Mouse (Mus musculus): Measurements from ENCODE around the gene Gm20388. TPM values are rescaled to one million over a fixed set of nuclear protein-coding genes. Genes with fewer than 3 reads are reported as not detected.
A peak's percentile ranks its signal among the peaks of the same experiment; 100 is the strongest.

Gene Gm20388
- polyA plus RNA-seq, 1 experiment from 2014 or later: not detected

- no peak for DNase-seq (ENCODE audit: low spot score)
- Histone ChIP-seq H3K27me3 (ENCODE audit: control insufficient read depth, insufficient read depth, low read length) (peaks cover 13% of the 10 kb centered on the region), H3K4me1 (replicated peaks; ENCODE audit: control insufficient read depth, insufficient read depth) (0 out of 2 replicates have a peak, but pooled peaks cover 4% of the 10 kb centered on the region), H3K9me3 (ENCODE audit: control insufficient read depth, low read length) (no peaks in the 10 kb centered on the region), H3K36me3 (ENCODE audit: control insufficient read depth, insufficient read depth, low read length) (no peaks in the 10 kb centered on the region), H3K27ac (replicated peaks) (0 out of 2 replicates have a peak overlapping the region, but pooled peaks have one; percentile 18), H3K9ac (ENCODE audit: low read length) (no peak overlapping the region), H3K4me2 (replicated peaks; ENCODE audit: low read depth) (no peak overlapping the region), H3K4me3 (ENCODE audit: low read depth, low read length) (no peak overlapping the region)
- 14% methylated on average over 11 of the region's 11 CpGs for WGBS
- ATAC-seq (ENCODE audit: low FRiP score, low TSS enrichment): peak; percentile 50; the same call in 1 of the 2 replicates
- TF ChIP-seq EP300 (optimal IDR thresholded peaks at IDR 0.05) (no peak), CTCF (IDR thresholded peaks at IDR 0.05; ENCODE audit: low read depth) (no peak)
Measured at GRCm38 (mm10) chr8:121127291-121127701, 1216.7 kb downstream of the Gm20388 start.

- Histone ChIP-seq H3K27ac (replicated peaks) (peak within 1 kb of the TSS; percentile 56), H3K27me3 (ENCODE audit: control insufficient read depth, insufficient read depth, low read length) (peaks cover 13% of the 10 kb centered on the region), H3K4me2 (replicated peaks; ENCODE audit: low read depth) (peak within 1 kb of the TSS; percentile 48), H3K4me3 (ENCODE audit: low read depth, low read length) (peak within 1 kb of the TSS; percentile 39), H3K4me1 (replicated peaks; ENCODE audit: control insufficient read depth, insufficient read depth) (0 out of 2 replicates have a peak, but pooled peaks cover 4% of the 10 kb centered on the region), H3K36me3 (ENCODE audit: control insufficient read depth, insufficient read depth, low read length) (no peaks in the 10 kb centered on the region), H3K9ac (ENCODE audit: low read length) (peak within 1 kb of the TSS; percentile 54), H3K9me3 (ENCODE audit: control insufficient read depth, low read length) (no peaks in the 10 kb centered on the region)
- no peak for TF ChIP-seq EP300 (optimal IDR thresholded peaks at IDR 0.05)
- no peak for TF ChIP-seq CTCF (IDR thresholded peaks at IDR 0.05; ENCODE audit: low read depth)
- DNase-seq (ENCODE audit: low spot score): no peak
- 4% methylated on average over 43 of the region's 43 CpGs for WGBS
- ATAC-seq (ENCODE audit: low FRiP score, low TSS enrichment): peak; percentile 16; the same call in 1 of the 2 replicates
Measured at GRCm38 (mm10) chr8:121127756-121128375, 1217.2 kb downstream of the Gm20388 start, which contains the start of gene Foxl1. Gene Foxl1, plus strand, starts transcription at chr8:121127940.

GRCm38 (mm10) chr8:121128531-121129264 lies 1218.1 kb downstream of the Gm20388 start:
- Histone ChIP-seq H3K9me3 (ENCODE audit: control insufficient read depth, low read length) (no peaks in the 10 kb centered on the region), H3K27ac (replicated peaks) (peak overlapping the region; percentile 56), H3K9ac (ENCODE audit: low read length) (peak overlapping the region; percentile 54), H3K4me2 (replicated peaks; ENCODE audit: low read depth) (peak overlapping the region; percentile 48), H3K36me3 (ENCODE audit: control insufficient read depth, insufficient read depth, low read length) (no peaks in the 10 kb centered on the region), H3K4me3 (ENCODE audit: low read depth, low read length) (peak overlapping the region; percentile 39), H3K27me3 (ENCODE audit: control insufficient read depth, insufficient read depth, low read length) (peaks cover 13% of the 10 kb centered on the region), H3K4me1 (replicated peaks; ENCODE audit: control insufficient read depth, insufficient read depth) (0 out of 2 replicates have a peak, but pooled peaks cover 4% of the 10 kb centered on the region)
- DNase-seq (ENCODE audit: low spot score): no peak
- no peak for ATAC-seq (ENCODE audit: low FRiP score, low TSS enrichment)
- WGBS: 10% methylated on average over 51 of the region's 55 CpGs
- TF ChIP-seq CTCF (IDR thresholded peaks at IDR 0.05; ENCODE audit: low read depth) (no peak), EP300 (optimal IDR thresholded peaks at IDR 0.05) (no peak)

GRCm38 (mm10) chr8:121129265-121129940 lies 1218.8 kb downstream of the Gm20388 start:
- no peak for ATAC-seq (ENCODE audit: low FRiP score, low TSS enrichment)

GRCm38 (mm10) chr8:121130522-121130921 lies 1219.9 kb downstream of the Gm20388 start:
- Histone ChIP-seq H3K27ac (replicated peaks) (no peak overlapping the region), H3K9me3 (ENCODE audit: control insufficient read depth, low read length) (no peaks in the 10 kb centered on the region), H3K9ac (ENCODE audit: low read length) (no peak overlapping the region), H3K4me2 (replicated peaks; ENCODE audit: low read depth) (peak overlapping the region; percentile 31; the same call in 1 of the 2 replicates), H3K4me1 (replicated peaks; ENCODE audit: control insufficient read depth, insufficient read depth) (0 out of 2 replicates have a peak, but pooled peaks cover 4% of the 10 kb centered on the region), H3K4me3 (ENCODE audit: low read depth, low read length) (no peak overlapping the region; the same call in 1 of the 2 replicates), H3K36me3 (ENCODE audit: control insufficient read depth, insufficient read depth, low read length) (no peaks in the 10 kb centered on the region), H3K27me3 (ENCODE audit: control insufficient read depth, insufficient read depth, low read length) (peaks cover 11% of the 10 kb centered on the region; the same call in 1 of the 2 replicates)
- no peak for ATAC-seq (ENCODE audit: low FRiP score, low TSS enrichment)
- peak; percentile 41 for DNase-seq (ENCODE audit: low spot score)
- 33% methylated on average over 5 of the region's 5 CpGs for WGBS
- TF ChIP-seq EP300 (optimal IDR thresholded peaks at IDR 0.05): no peak
- TF ChIP-seq CTCF (IDR thresholded peaks at IDR 0.05; ENCODE audit: low read depth): peak; percentile 70

More at GRCm38 (mm10) chr8:121129265-121129940, 1218.8 kb downstream of the Gm20388 start:
- 0 out of 2 replicates have a peak, but pooled peaks cover 4% of the 10 kb centered on the region for H3K4me1 ChIP-seq (replicated peaks; ENCODE audit: control insufficient read depth, insufficient read depth)
- no peaks in the 10 kb centered on the region for H3K9me3 ChIP-seq (ENCODE audit: control insufficient read depth, low read length)
- TF ChIP-seq EP300 (optimal IDR thresholded peaks at IDR 0.05) (no peak), CTCF (IDR thresholded peaks at IDR 0.05; ENCODE audit: low read depth) (no peak)
- WGBS: 37% methylated on average over 16 of the region's 16 CpGs
- H3K36me3 ChIP-seq (ENCODE audit: control insufficient read depth, insufficient read depth, low read length): no peaks in the 10 kb centered on the region
- H3K9ac ChIP-seq (ENCODE audit: low read length): no peak overlapping the region
- peak overlapping the region; percentile 39 for H3K4me3 ChIP-seq (ENCODE audit: low read depth, low read length)
- H3K4me2 ChIP-seq (replicated peaks; ENCODE audit: low read depth): peak overlapping the region; percentile 48
- peaks cover 11% of the 10 kb centered on the region for H3K27me3 ChIP-seq (ENCODE audit: control insufficient read depth, insufficient read depth, low read length)
- no peak overlapping the region for H3K27ac ChIP-seq (replicated peaks)
- DNase-seq (ENCODE audit: low spot score): no peak
